Mouse (Mus musculus) testis, adult 2 months (tissue): ENCODE results near the gene Usp24.

Experiments used
- CTCF ChIP-seq: fragments of 200-500 bp; IDR thresholded peaks from 2 replicates; pipeline ENCODE4 v1.5.1; 2012; ENCODE audit warnings: low read depth, mild to moderate bottlenecking, inconsistent platforms, low read length, moderate library complexity; ENCODE audit not compliant: control insufficient read depth, insufficient read depth, insufficient replicate concordance
- POLR2A ChIP-seq: fragments of 200-500 bp; IDR thresholded peaks from 2 replicates; pipeline ENCODE4 v1.6.1; 2012; ENCODE audit warnings: low read depth, mild to moderate bottlenecking, inconsistent platforms, low read length, moderate library complexity; ENCODE audit not compliant: control insufficient read depth

- TF ChIP-seq POLR2A: no peak
- no peak for TF ChIP-seq CTCF
Observed at GRCm38 (mm10) chr4:106335858-106336257, 19.8 kb downstream of the Usp24 start.
